Mouse (Mus musculus) C2C12 (cell line): ENCODE measurements around the gene Nectin1.
A peak's percentile ranks its signal among the peaks of the same experiment; 100 is the strongest.

Source experiments
- CEBPB ChIP-seq: IDR thresholded peaks from one replicate; pipeline ENCODE4 v1.6.1; 2011; ENCODE audit warnings: low read depth, mild to moderate bottlenecking, control low read depth, moderate library complexity
- CTCF ChIP-seq: IDR thresholded peaks from one replicate; pipeline ENCODE4 v1.5.1; 2011; ENCODE audit not compliant: control insufficient read depth, insufficient read depth, insufficient read length
- MAX ChIP-seq: IDR thresholded peaks from one replicate; pipeline ENCODE4 v1.6.1; 2011; ENCODE audit warnings: mild to moderate bottlenecking, control low read depth
- MYOG ChIP-seq: IDR thresholded peaks from one replicate; pipeline ENCODE4 v1.6.1; 2011; ENCODE audit not compliant: control insufficient read depth, insufficient read length; ENCODE audit errors: extremely low read depth
- USF1 ChIP-seq: IDR thresholded peaks from one replicate; pipeline ENCODE4 v1.6.1; 2011; ENCODE audit warnings: low read depth, mild to moderate bottlenecking, control low read depth, moderate library complexity

- TF ChIP-seq CTCF (peak; percentile 37), MAX (no peak), CEBPB (no peak), MYOG (no peak), USF1 (no peak)
These were observed 83.8 kb downstream of the Nectin1 start for GRCm38 (mm10) chr9:43827593-43827992.
